Mouse (Mus musculus) midbrain, embryonic 13.5 days (tissue): ENCODE measurements around the gene Sp4. TPM values are rescaled to one million over a fixed set of nuclear protein-coding genes. Genes with fewer than 3 reads are reported as not detected.

ENCODE experiments used
- polyA plus RNA-seq: library from polyadenylated mRNA; unstranded; fragments of >200 nt; fragmentation: Nextera tagmentation; extraction: Ambion mirVana; gene quantifications from 2 replicates; pipeline ENCODE4 v1.2.1, GENCODE M21; 2015

The Sp4 gene
- polyA plus RNA-seq, 1 experiment from 2014 or later: 24.1 TPM

Other genes starting within 250 kb of the Sp4 start
- gene Dnah11, start 102.4 kb downstream of the Sp4 start, polyA plus RNA-seq: 0.07 and 0.10 TPM in 2 replicates